Mouse (Mus musculus) left cerebral cortex, adult 18-20 months (tissue): ENCODE data around the gene Gm3642. TPM values are rescaled to one million over a fixed set of nuclear protein-coding genes. Genes with fewer than 3 reads are reported as not detected.
"Not testable (repeated sequence)": the region's sequence is repeated elsewhere in the genome, so short reads cannot be mapped to it uniquely, and the experiment has no call there.

Experiments
- DNase-seq, 2 experiments: peaks; one replicate each; pipeline ENCODE4 v3.0.0; 2021 to 2022; ENCODE audit warnings: low spot score in 2 of 2, mixed read lengths in 1 of 2
- long read RNA-seq, 2 experiments: library from polyadenylated mRNA; stranded (forward); transcript quantifications; one replicate each; pipeline ENCODE4 v2.0.0; 2021
- total RNA-seq, 2 experiments: library from RNA; stranded (reverse); gene quantifications; 2 replicates each; pipeline ENCODE4 v1.2.3; 2021

Gm3642 gene
- total RNA-seq: under 1 TPM in 1 of 2 experiments, not detected in 1; 0.21 TPM
- long read RNA-seq, experiment 1: 0 reads
- long read RNA-seq, experiment 2: 0 reads

- not testable (repeated sequence) for DNase-seq
Measured at GRCm38 (mm10) chr14:6840211-6840610, at the start of gene Gm3642. TSS of gene Gm3642 (minus strand) at chr14:6840311.

- peak in 1 of 2 experiments; percentile 1 for DNase-seq
Measured at GRCm38 (mm10) chr14:6889521-6890012, 49.5 kb upstream of the Gm3642 start, which contains the start of gene Gm3667. TSS of gene Gm3667 (minus strand) at chr14:6889962.

GRCm38 (mm10) chr14:6888811-6889210 lies 48.7 kb upstream of the Gm3642 start:
- peak; percentile 2 to 11 for DNase-seq

GRCm38 (mm10) chr14:6823297-6823696 lies 16.8 kb downstream of the Gm3642 start:
- DNase-seq: not testable (repeated sequence)

Other genes starting within 250 kb of the Gm3642 start
- gene Gm3629, start 249.7 kb downstream of the Gm3642 start, total RNA-seq: under 1 TPM in 1 of 2 experiments, not detected in 1; 0.28 TPM
- not detected for gene Gm3460, start 217.9 kb downstream of the Gm3642 start, total RNA-seq
- gene Gm10251, start 156.1 kb downstream of the Gm3642 start, total RNA-seq: not detected
- gene Gm8050, start 120.1 kb downstream of the Gm3642 start, total RNA-seq: not detected
- 1 to 10 TPM; 3.2 to 5.1 TPM for gene Gm3636, start 98.0 kb downstream of the Gm3642 start, total RNA-seq
- gene Gm8362, start 65.9 kb downstream of the Gm3642 start, total RNA-seq: not detected
- 1 to 10 TPM; 1.2 to 1.4 TPM for gene Gm3667, start 49.7 kb upstream of the Gm3642 start, total RNA-seq
- not detected for gene Gm6356, start 133.5 kb upstream of the Gm3642 start, total RNA-seq
- gene Gm10406, start 187.1 kb upstream of the Gm3642 start, total RNA-seq: under 1 TPM in 1 of 2 experiments, not detected in 1; 0.40 TPM
- not detected for gene Gm3685, start 204.7 kb upstream of the Gm3642 start, total RNA-seq